Mouse (Mus musculus): ENCODE measurements around the gene Farp2. TPM values are rescaled to one million over a fixed set of nuclear protein-coding genes. Genes with fewer than 3 reads are reported as not detected.

Gene Farp2
- 5.0 and 5.2 TPM in 2 replicates for polyA plus RNA-seq (2014; fragmentation: Nextera tagmentation; extraction: Ambion mirVana)

DNA sequence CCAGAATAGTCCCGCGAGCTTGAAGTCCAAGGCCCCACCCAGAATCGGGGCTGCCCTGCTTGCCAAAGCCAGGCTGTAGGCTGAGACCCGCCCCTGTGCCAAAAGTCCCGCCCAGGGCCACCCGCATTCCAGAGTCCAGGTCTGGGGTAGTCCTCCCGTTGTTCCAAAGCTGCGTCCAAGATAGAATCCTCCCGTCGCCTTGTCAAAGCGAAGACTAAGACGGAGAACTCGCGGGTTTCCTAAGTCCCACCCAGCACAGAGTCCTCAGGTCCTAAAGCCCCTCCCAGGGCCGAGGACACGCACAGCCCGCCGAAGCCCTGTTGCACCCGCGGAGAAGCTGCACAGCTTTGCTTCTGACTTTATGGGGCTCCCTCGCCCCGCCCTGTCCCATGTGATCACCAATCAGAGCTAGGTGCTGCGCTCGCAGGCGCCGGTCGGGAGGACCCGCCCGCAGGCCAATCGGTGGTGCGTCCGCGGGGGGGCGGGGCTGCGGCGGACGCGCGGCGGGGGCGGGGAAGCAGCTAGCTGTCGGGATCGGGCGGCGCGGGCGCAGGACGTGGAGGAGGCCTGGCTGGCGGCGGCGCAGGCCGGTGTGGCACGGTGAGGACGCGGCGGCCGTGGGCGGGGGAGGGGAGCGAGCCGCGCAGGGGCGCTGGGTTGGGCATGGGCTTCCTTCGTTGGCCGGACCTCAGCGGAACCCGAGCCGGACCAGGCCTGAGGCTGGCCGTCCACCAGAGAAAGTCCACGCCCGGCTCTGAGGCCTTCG lies at the start of gene Farp2:
Gene Farp2 (plus strand): TSS at position 495 of the 766 bp plus-strand sequence.
- peak within 1 kb of the TSS; percentile 68; the same call in 1 of the 2 replicates for H3K27ac ChIP-seq
- H3K4me1 ChIP-seq (replicated peaks; ENCODE audit: control insufficient read depth, insufficient read depth, low read length), result peaks cover 7% of the 10 kb centered on the region; the same call in 1 of the 2 replicates
- H3K9me3 ChIP-seq (ENCODE audit: control insufficient read depth, low read length), result no peaks in the 10 kb centered on the region
- H3K4me3 ChIP-seq (replicated peaks; ENCODE audit: low read length), result peak within 1 kb of the TSS; percentile 78
- peak within 1 kb of the TSS; percentile 78 for H3K4me2 ChIP-seq (replicated peaks)
- DNase-seq (ENCODE audit: low spot score) (peak; percentile 82), ATAC-seq (ENCODE audit: low FRiP score) (peak; percentile 97)
- H3K27me3 ChIP-seq (ENCODE audit: control insufficient read depth, insufficient read depth, low read length), result no peaks in the 10 kb centered on the region
- 0% methylated on average over 51 of the region's 71 CpGs for WGBS
- peaks cover 32% of the 10 kb centered on the region for H3K36me3 ChIP-seq (replicated peaks; ENCODE audit: control insufficient read depth, insufficient read depth)
- H3K9ac ChIP-seq, result peak within 1 kb of the TSS; percentile 72

- 0 out of 2 replicates have a peak, but pooled peaks cover 3% of the 10 kb centered on the region for H3K36me3 ChIP-seq (replicated peaks; ENCODE audit: control insufficient read depth, insufficient read depth)
- H3K27ac ChIP-seq, result no peak overlapping the region
- H3K4me2 ChIP-seq (replicated peaks), result no peak overlapping the region
- H3K4me1 ChIP-seq (replicated peaks; ENCODE audit: control insufficient read depth, insufficient read depth, low read length), result no peaks in the 10 kb centered on the region
- no peak overlapping the region for H3K9ac ChIP-seq
- H3K4me3 ChIP-seq (replicated peaks; ENCODE audit: low read length), result no peak overlapping the region
- no peaks in the 10 kb centered on the region for H3K27me3 ChIP-seq (ENCODE audit: control insufficient read depth, insufficient read depth, low read length)
- ATAC-seq (ENCODE audit: low FRiP score) (no peak), DNase-seq (ENCODE audit: low spot score) (no peak)
- no peaks in the 10 kb centered on the region for H3K9me3 ChIP-seq (ENCODE audit: control insufficient read depth, low read length)
Observed at GRCm38 (mm10) chr1:93465066-93465465, 46.8 kb upstream of the Farp2 start.

DNA sequence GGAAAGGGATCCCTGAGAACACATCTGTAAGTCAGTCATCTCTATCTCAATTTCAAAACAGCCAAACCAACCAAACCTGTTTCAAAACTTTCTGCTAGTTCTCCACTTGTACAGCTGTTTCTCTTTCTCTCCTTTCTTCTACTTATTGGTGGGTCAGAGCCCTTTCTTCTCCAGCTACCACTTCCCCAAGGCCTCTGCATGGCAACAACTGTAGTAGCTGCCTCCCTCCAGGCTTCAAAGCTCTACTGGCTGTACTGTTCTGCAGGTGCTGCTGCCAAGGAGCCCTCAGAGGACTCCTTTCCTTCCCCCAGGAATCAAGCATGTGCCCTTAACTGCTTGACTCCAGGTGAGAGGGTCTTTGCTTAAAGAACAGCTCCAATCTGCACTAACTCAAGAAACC lies 46.1 kb upstream of the Farp2 start:
- no peak overlapping the region for H3K27ac ChIP-seq
- no peak for DNase-seq (ENCODE audit: low spot score)
- no peak overlapping the region for H3K4me2 ChIP-seq (replicated peaks)
- no peaks in the 10 kb centered on the region for H3K27me3 ChIP-seq (ENCODE audit: control insufficient read depth, insufficient read depth, low read length)
- ATAC-seq (ENCODE audit: low FRiP score), result no peak
- H3K36me3 ChIP-seq (replicated peaks; ENCODE audit: control insufficient read depth, insufficient read depth), result 0 out of 2 replicates have a peak, but pooled peaks cover 3% of the 10 kb centered on the region
- H3K4me1 ChIP-seq (replicated peaks; ENCODE audit: control insufficient read depth, insufficient read depth, low read length), result no peaks in the 10 kb centered on the region
- H3K9ac ChIP-seq, result no peak overlapping the region
- H3K4me3 ChIP-seq (replicated peaks; ENCODE audit: low read length), result no peak overlapping the region
- H3K9me3 ChIP-seq (ENCODE audit: control insufficient read depth, low read length), result no peaks in the 10 kb centered on the region

GRCm38 (mm10) chr1:93468626-93469025 lies 43.3 kb upstream of the Farp2 start:
- H3K9me3 ChIP-seq (ENCODE audit: control insufficient read depth, low read length), result no peaks in the 10 kb centered on the region
- H3K4me1 ChIP-seq (replicated peaks; ENCODE audit: control insufficient read depth, insufficient read depth, low read length), result no peaks in the 10 kb centered on the region
- no peak overlapping the region for H3K9ac ChIP-seq
- H3K4me2 ChIP-seq (replicated peaks), result no peak overlapping the region
- no peaks in the 10 kb centered on the region for H3K27me3 ChIP-seq (ENCODE audit: control insufficient read depth, insufficient read depth, low read length)
- DNase-seq (ENCODE audit: low spot score) (no peak), ATAC-seq (ENCODE audit: low FRiP score) (no peak)
- H3K36me3 ChIP-seq (replicated peaks; ENCODE audit: control insufficient read depth, insufficient read depth), result no peaks in the 10 kb centered on the region
- no peak overlapping the region for H3K27ac ChIP-seq
- no peak overlapping the region for H3K4me3 ChIP-seq (replicated peaks; ENCODE audit: low read length)
- WGBS, result 97% methylated on average over 4 of the region's 4 CpGs

DNA sequence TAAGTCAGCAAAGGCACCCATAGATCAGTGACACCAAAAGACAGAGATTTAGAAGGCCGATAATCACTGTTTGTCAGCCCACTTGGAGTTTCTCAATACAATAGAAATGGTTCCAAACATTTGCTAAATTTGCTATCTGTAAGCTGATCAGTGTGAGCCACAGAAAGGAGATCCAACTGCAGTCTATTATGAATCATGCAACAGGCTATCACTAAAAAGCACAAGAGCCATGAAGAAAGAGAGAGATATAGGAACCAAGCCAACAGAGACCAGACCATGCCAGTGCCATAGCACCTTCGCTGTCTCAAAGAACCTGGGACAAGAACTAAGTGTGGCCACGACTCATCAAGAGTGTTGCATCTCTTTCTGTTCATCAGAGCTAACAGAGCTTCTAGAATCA lies 36.2 kb upstream of the Farp2 start:
- no peaks in the 10 kb centered on the region for H3K9me3 ChIP-seq (ENCODE audit: control insufficient read depth, low read length)
- no peak overlapping the region for H3K4me2 ChIP-seq (replicated peaks)
- DNase-seq (ENCODE audit: low spot score), result no peak
- peaks cover 10% of the 10 kb centered on the region for H3K4me1 ChIP-seq (replicated peaks; ENCODE audit: control insufficient read depth, insufficient read depth, low read length)
- no peak for ATAC-seq (ENCODE audit: low FRiP score)
- H3K27ac ChIP-seq, result no peak overlapping the region
- H3K36me3 ChIP-seq (replicated peaks; ENCODE audit: control insufficient read depth, insufficient read depth), result no peaks in the 10 kb centered on the region
- 95% methylated on average over 3 of the region's 3 CpGs for WGBS
- no peak overlapping the region for H3K9ac ChIP-seq
- H3K27me3 ChIP-seq (ENCODE audit: control insufficient read depth, insufficient read depth, low read length), result no peaks in the 10 kb centered on the region
- H3K4me3 ChIP-seq (replicated peaks; ENCODE audit: low read length), result no peak overlapping the region

DNA sequence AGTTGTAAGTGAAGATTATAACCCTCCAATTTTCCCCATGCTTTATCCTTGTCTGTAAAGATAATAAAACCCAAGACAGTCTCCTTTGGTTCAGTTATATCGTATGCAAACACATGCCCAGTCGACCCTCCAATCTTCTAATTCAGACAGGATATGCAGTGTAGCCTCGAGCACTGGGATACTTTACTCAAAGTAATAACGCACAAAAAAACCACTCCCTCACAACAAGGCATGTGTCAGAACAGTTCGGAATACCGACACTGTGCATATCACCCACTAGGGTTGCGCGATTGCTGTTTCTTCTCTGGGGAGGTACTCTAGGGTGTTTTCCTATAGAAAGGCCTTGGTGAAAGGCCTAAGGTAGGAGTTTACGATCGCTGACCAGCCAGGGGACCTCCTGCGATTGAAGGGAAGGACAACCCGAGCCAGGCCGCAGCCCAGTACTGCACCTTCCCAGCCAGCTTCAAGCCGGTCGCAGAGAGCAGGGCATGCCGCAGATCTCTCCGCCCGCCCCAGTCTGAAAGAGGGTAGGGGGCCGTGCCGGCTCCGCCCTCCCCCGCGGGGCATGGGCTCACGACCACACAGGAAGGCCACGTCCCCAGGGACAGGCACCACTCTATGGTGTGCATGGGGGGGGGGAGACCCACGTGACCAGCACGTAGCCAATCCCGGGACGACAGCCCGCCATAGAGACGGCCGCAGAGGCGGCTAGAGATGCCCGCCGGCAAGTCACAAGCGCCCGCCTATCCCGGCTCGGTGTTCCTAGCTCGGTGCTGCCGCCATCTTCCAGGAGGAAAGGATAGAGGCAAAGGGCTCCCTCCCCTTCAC lies 33.9 kb upstream of the Farp2 start:
- Histone ChIP-seq H3K4me3 (replicated peaks; ENCODE audit: low read length) (peak overlapping the region; percentile 91), H3K9ac (peak overlapping the region; percentile 89), H3K9me3 (ENCODE audit: control insufficient read depth, low read length) (no peaks in the 10 kb centered on the region), H3K4me1 (replicated peaks; ENCODE audit: control insufficient read depth, insufficient read depth, low read length) (peaks cover 18% of the 10 kb centered on the region), H3K36me3 (replicated peaks; ENCODE audit: control insufficient read depth, insufficient read depth) (no peaks in the 10 kb centered on the region; the same call in 1 of the 2 replicates), H3K27me3 (ENCODE audit: control insufficient read depth, insufficient read depth, low read length) (no peaks in the 10 kb centered on the region), H3K27ac (peak overlapping the region; percentile 99), H3K4me2 (replicated peaks) (peak overlapping the region; percentile 56)
- DNase-seq (ENCODE audit: low spot score) (peak; percentile 94), ATAC-seq (ENCODE audit: low FRiP score) (peak; percentile 96)
- WGBS, result under 1% methylated on average over 41 of the region's 41 CpGs

DNA sequence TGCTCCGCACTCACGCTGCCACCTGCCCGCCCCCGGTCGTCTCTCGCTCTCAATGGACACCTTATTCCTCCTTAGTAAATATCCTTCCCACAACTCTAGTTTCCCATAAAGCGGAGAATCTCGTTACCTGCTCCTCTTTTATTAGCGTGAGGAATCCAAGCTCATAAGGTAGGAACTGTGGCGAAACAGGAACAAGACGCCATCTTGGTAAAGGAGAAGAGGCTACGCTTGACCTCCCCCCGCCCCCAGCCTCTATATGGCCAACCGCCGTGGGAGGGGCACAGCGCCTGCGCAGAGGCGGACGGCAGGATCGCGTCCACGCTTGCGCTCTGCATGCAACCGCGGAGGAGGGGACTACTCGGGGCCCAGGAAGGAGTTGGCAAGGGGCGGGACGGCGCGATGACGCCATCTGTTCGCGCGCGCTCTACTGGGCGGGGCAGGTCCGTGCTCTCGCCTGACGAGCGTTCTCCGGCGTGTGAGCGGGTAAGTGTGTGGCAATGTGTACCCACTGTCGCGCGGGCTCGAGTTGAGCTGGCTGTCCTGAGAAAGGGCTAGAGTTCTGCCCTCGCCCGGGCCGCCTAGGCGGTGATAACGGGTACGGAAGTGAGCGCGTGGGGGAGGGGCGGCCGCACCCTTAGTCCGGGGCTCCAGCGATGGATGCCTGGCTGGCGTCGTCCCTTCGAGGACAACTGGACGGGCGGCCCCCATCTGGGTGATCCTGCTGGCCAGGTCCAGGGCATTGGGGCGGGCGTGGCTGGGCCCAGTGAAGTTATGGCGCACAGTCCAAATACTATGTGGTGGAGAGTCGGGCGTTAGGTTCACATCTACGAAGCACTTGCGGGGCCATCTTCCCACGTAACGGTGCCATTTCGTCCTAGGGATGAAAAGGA lies 33.0 kb upstream of the Farp2 start, which contains the start of gene Hdlbp:
Gene Hdlbp (minus strand): TSS at position 230 of the 890 bp plus-strand sequence.
- H3K27ac ChIP-seq, result peak within 1 kb of the TSS; percentile 99
- H3K4me3 ChIP-seq (replicated peaks; ENCODE audit: low read length), result peak within 1 kb of the TSS; percentile 91
- H3K4me1 ChIP-seq (replicated peaks; ENCODE audit: control insufficient read depth, insufficient read depth, low read length), result peaks cover 18% of the 10 kb centered on the region
- DNase-seq (ENCODE audit: low spot score) (peak; percentile 97), ATAC-seq (ENCODE audit: low FRiP score) (peak; percentile 94)
- no peaks in the 10 kb centered on the region for H3K9me3 ChIP-seq (ENCODE audit: control insufficient read depth, low read length)
- under 1% methylated on average over 74 of the region's 74 CpGs for WGBS
- H3K36me3 ChIP-seq (replicated peaks; ENCODE audit: control insufficient read depth, insufficient read depth), result no peaks in the 10 kb centered on the region; the same call in 1 of the 2 replicates
- H3K27me3 ChIP-seq (ENCODE audit: control insufficient read depth, insufficient read depth, low read length), result no peaks in the 10 kb centered on the region
- peak within 1 kb of the TSS; percentile 89 for H3K9ac ChIP-seq
- H3K4me2 ChIP-seq (replicated peaks), result peak within 1 kb of the TSS; percentile 69

DNA sequence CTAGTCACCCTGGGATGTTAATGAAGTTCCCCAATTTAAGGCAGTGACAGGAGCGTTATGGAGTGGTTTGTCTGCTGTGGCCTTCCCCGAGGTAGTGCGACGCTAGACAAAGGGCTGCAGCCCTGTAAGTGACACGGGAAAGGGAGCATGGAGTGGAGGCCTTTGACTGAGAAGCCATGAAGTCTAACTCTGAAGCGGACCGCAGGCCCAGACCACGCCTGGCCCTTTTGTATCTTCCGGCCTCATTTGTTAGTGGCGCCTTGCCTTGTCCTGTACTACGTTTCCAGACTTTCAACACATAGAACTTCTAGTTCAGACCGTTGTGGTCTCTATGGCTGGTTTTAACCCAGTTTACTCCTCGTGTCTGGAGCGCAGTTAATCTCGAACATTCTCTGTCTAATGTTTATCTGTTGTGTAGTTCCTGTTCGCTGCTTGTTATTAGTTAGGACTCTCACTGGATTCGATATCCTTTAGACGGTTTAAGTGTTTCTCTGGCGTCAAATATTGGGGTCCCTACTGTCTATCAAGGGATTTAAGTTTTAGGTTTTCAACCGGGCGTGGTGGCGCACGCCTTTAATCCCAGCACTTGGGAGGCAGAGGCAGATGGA lies 32.3 kb upstream of the Farp2 start:
- H3K9ac ChIP-seq, result peak overlapping the region; percentile 89
- H3K27ac ChIP-seq, result peak overlapping the region; percentile 99
- ATAC-seq (ENCODE audit: low FRiP score) (no peak), DNase-seq (ENCODE audit: low spot score) (peak; percentile 33)
- 9% methylated on average over 23 of the region's 23 CpGs for WGBS
- H3K27me3 ChIP-seq (ENCODE audit: control insufficient read depth, insufficient read depth, low read length), result no peaks in the 10 kb centered on the region
- peak overlapping the region; percentile 91 for H3K4me3 ChIP-seq (replicated peaks; ENCODE audit: low read length)
- peak overlapping the region; percentile 69 for H3K4me2 ChIP-seq (replicated peaks)
- H3K36me3 ChIP-seq (replicated peaks; ENCODE audit: control insufficient read depth, insufficient read depth), result no peaks in the 10 kb centered on the region; the same call in 1 of the 2 replicates
- H3K4me1 ChIP-seq (replicated peaks; ENCODE audit: control insufficient read depth, insufficient read depth, low read length), result peaks cover 18% of the 10 kb centered on the region
- H3K9me3 ChIP-seq (ENCODE audit: control insufficient read depth, low read length), result no peaks in the 10 kb centered on the region
